Mouse (Mus musculus): ENCODE measurements around the gene Olfr455. TPM values are rescaled to one million over a fixed set of nuclear protein-coding genes. Genes with fewer than 3 reads are reported as not detected.

Gene Olfr455
- polyA plus RNA-seq, 1 experiment from 2014 or later, result not detected

Other genes starting within 250 kb of the Olfr455 start
- gene Fam131b, start 222.9 kb downstream of the Olfr455 start, polyA plus RNA-seq (2016; fragmentation: Nextera tagmentation; extraction: Ambion mirVana), result 1.2 and 1.4 TPM in 2 replicates
- 102 and 107 TPM in 2 replicates for gene Zyx, start 198.0 kb downstream of the Olfr455 start, polyA plus RNA-seq (2016; fragmentation: Nextera tagmentation; extraction: Ambion mirVana)
- 4.7 and 7.2 TPM in 2 replicates for gene Epha1, start 174.3 kb downstream of the Olfr455 start, polyA plus RNA-seq (2016; fragmentation: Nextera tagmentation; extraction: Ambion mirVana)
- gene Tas2r143, start 147.3 kb downstream of the Olfr455 start, polyA plus RNA-seq (2016; fragmentation: Nextera tagmentation; extraction: Ambion mirVana), result not detected in 2 replicates
- not detected in 2 replicates for gene Tas2r135, start 142.2 kb downstream of the Olfr455 start, polyA plus RNA-seq (2016; fragmentation: Nextera tagmentation; extraction: Ambion mirVana)
- gene Tas2r126, start 113.1 kb downstream of the Olfr455 start, polyA plus RNA-seq (2016; fragmentation: Nextera tagmentation; extraction: Ambion mirVana), result not detected in 2 replicates
- gene Olfr458, start 82.4 kb downstream of the Olfr455 start, polyA plus RNA-seq (2016; fragmentation: Nextera tagmentation; extraction: Ambion mirVana), result not detected in 2 replicates
- gene Olfr457, start 71.3 kb downstream of the Olfr455 start, polyA plus RNA-seq (2016; fragmentation: Nextera tagmentation; extraction: Ambion mirVana), result not detected in 2 replicates
- not detected in 2 replicates for gene Olfr456, start 60.4 kb downstream of the Olfr455 start, polyA plus RNA-seq (2016; fragmentation: Nextera tagmentation; extraction: Ambion mirVana)
- gene Tcaf3, start 50.1 kb upstream of the Olfr455 start, polyA plus RNA-seq (2016; fragmentation: Nextera tagmentation; extraction: Ambion mirVana), result not detected in 2 replicates
- gene Tcaf2, start 97.7 kb upstream of the Olfr455 start, polyA plus RNA-seq (2016; fragmentation: Nextera tagmentation; extraction: Ambion mirVana), result 5.8 and 6.6 TPM in 2 replicates
- 102 and 106 TPM in 2 replicates for gene Tcaf1, start 162.5 kb upstream of the Olfr455 start, polyA plus RNA-seq (2016; fragmentation: Nextera tagmentation; extraction: Ambion mirVana)
- not detected in 2 replicates for gene Olfr453, start 191.8 kb upstream of the Olfr455 start, polyA plus RNA-seq (2016; fragmentation: Nextera tagmentation; extraction: Ambion mirVana)
- gene Olfr38, start 208.8 kb upstream of the Olfr455 start, polyA plus RNA-seq (2016; fragmentation: Nextera tagmentation; extraction: Ambion mirVana), result not detected in 2 replicates
- not detected in 2 replicates for gene Olfr452, start 237.5 kb upstream of the Olfr455 start, polyA plus RNA-seq (2016; fragmentation: Nextera tagmentation; extraction: Ambion mirVana)